Mouse (Mus musculus) C2C12 (cell line): Measurements from ENCODE around the gene Calr4. TPM values are rescaled to one million over a fixed set of nuclear protein-coding genes. Genes with fewer than 3 reads are reported as not detected.

Experiments
- H3K27me3 ChIP-seq: one replicate; pipeline ENCODE4 v1.6.1; 2011; ENCODE audit not compliant: control insufficient read depth, insufficient read depth, insufficient read length
- H3K36me3 ChIP-seq: one replicate; pipeline ENCODE4 v1.6.1; 2011; ENCODE audit not compliant: control insufficient read depth, insufficient read depth
- H3K4me3 ChIP-seq: one replicate; pipeline ENCODE4 v1.5.1; 2011; ENCODE audit warnings: mild to moderate bottlenecking, control low read depth; ENCODE audit not compliant: poor library complexity, insufficient read depth, severe bottlenecking
- H3K79me2 ChIP-seq: one replicate; pipeline ENCODE4 v1.6.1; 2011; ENCODE audit not compliant: control insufficient read depth, insufficient read depth
- H3K79me3 ChIP-seq: one replicate; pipeline ENCODE4 v1.6.1; 2011; ENCODE audit warnings: low read depth, control low read depth
- H3ac ChIP-seq: one replicate; pipeline ENCODE3; 2011; ENCODE audit warnings: low read depth; ENCODE audit not compliant: control insufficient read depth, insufficient read length
- CEBPB ChIP-seq: IDR thresholded peaks from one replicate; pipeline ENCODE4 v1.6.1; 2011; ENCODE audit warnings: low read depth, mild to moderate bottlenecking, control low read depth, moderate library complexity
- CTCF ChIP-seq: IDR thresholded peaks from one replicate; pipeline ENCODE4 v1.5.1; 2011; ENCODE audit not compliant: control insufficient read depth, insufficient read depth, insufficient read length
- FOSL1 ChIP-seq: IDR thresholded peaks from one replicate; pipeline ENCODE4 v1.8.0; 2011; ENCODE audit warnings: mild to moderate bottlenecking, low read length; ENCODE audit not compliant: poor library complexity, insufficient read depth, severe bottlenecking
- MAX ChIP-seq: IDR thresholded peaks from one replicate; pipeline ENCODE4 v1.6.1; 2011; ENCODE audit warnings: mild to moderate bottlenecking, control low read depth
- MYOD1 ChIP-seq: IDR thresholded peaks from one replicate; pipeline ENCODE4 v1.6.1; 2011; ENCODE audit warnings: low read depth; ENCODE audit not compliant: control insufficient read depth, insufficient read length
- MYOG ChIP-seq: IDR thresholded peaks from one replicate; pipeline ENCODE4 v1.6.1; 2011; ENCODE audit not compliant: control insufficient read depth, insufficient read length; ENCODE audit errors: extremely low read depth
- USF1 ChIP-seq: IDR thresholded peaks from one replicate; pipeline ENCODE4 v1.6.1; 2011; ENCODE audit warnings: low read depth, mild to moderate bottlenecking, control low read depth, moderate library complexity
- polyA plus RNA-seq: library from polyadenylated mRNA; unstranded; fragments of >200 nt; fragmentation: generic; extraction: Trizol; gene quantifications from one replicate; pipeline ENCODE4 v1.2.1, GENCODE M21; 2012; ENCODE audit warnings: missing spikeins

The Calr4 gene
- polyA plus RNA-seq, 1 experiment, result 0.04 TPM

GRCm38 (mm10) chr4:109273586-109274240, 39.4 kb downstream of the Calr4 start:
- TF ChIP-seq USF1 (no peak), CTCF (no peak), MYOG (no peak), FOSL1 (no peak), MAX (no peak), CEBPB (no peak), MYOD1 (no peak)
- no peak overlapping the region for H3K4me3 ChIP-seq
- no peak overlapping the region for H3ac ChIP-seq
- no peaks in the 10 kb centered on the region for H3K36me3 ChIP-seq
- H3K79me3 ChIP-seq, result no peaks in the 10 kb centered on the region
- H3K27me3 ChIP-seq, result no peaks in the 10 kb centered on the region
- no peaks in the 10 kb centered on the region for H3K79me2 ChIP-seq

- Histone ChIP-seq H3K79me2 (peaks cover 44% of the 10 kb centered on the region), H3K36me3 (no peaks in the 10 kb centered on the region), H3K79me3 (peaks cover 35% of the 10 kb centered on the region), H3ac (peak within 1 kb of the TSS; percentile 91), H3K27me3 (no peaks in the 10 kb centered on the region), H3K4me3 (peak within 1 kb of the TSS; percentile 64)
- TF ChIP-seq CEBPB, result no peak
- TF ChIP-seq USF1, result no peak
- no peak for TF ChIP-seq MYOD1
- TF ChIP-seq MAX, result no peak
- TF ChIP-seq FOSL1, result no peak
- TF ChIP-seq CTCF, result no peak
- TF ChIP-seq MYOG, result no peak
Observed at GRCm38 (mm10) chr4:109279689-109280458, 45.6 kb downstream of the Calr4 start, which contains the start of gene Eps15. Eps15 (plus strand) TSS chr4:109280268.

GRCm38 (mm10) chr4:109280459-109281160, 46.3 kb downstream of the Calr4 start:
- peaks cover 42% of the 10 kb centered on the region for H3K79me3 ChIP-seq
- TF ChIP-seq CTCF, result peak; percentile 0
- TF ChIP-seq MYOD1, result no peak
- no peak for TF ChIP-seq FOSL1
- H3K27me3 ChIP-seq, result no peaks in the 10 kb centered on the region
- no peaks in the 10 kb centered on the region for H3K36me3 ChIP-seq
- peak overlapping the region; percentile 64 for H3K4me3 ChIP-seq
- H3K79me2 ChIP-seq, result peaks cover 51% of the 10 kb centered on the region
- H3ac ChIP-seq, result peak overlapping the region; percentile 91

GRCm38 (mm10) chr4:109281161-109281560, 46.9 kb downstream of the Calr4 start:
- Histone ChIP-seq H3ac (no peak overlapping the region), H3K27me3 (no peaks in the 10 kb centered on the region), H3K79me2 (peaks cover 53% of the 10 kb centered on the region), H3K36me3 (no peaks in the 10 kb centered on the region), H3K79me3 (peaks cover 42% of the 10 kb centered on the region), H3K4me3 (peak overlapping the region; percentile 64)
- TF ChIP-seq MAX (no peak), MYOG (no peak), MYOD1 (no peak), USF1 (no peak), FOSL1 (no peak), CEBPB (no peak), CTCF (no peak)

- H3ac ChIP-seq, result no peak overlapping the region
- no peak for TF ChIP-seq MAX
- TF ChIP-seq USF1, result no peak
- no peak for TF ChIP-seq MYOD1
- no peak overlapping the region for H3K4me3 ChIP-seq
Observed at GRCm38 (mm10) chr4:109281946-109282345, 47.7 kb downstream of the Calr4 start.

More at GRCm38 (mm10) chr4:109281946-109282345, 47.7 kb downstream of the Calr4 start:
- H3K79me3 ChIP-seq, result peaks cover 42% of the 10 kb centered on the region
- peaks cover 60% of the 10 kb centered on the region for H3K79me2 ChIP-seq
- H3K36me3 ChIP-seq, result no peaks in the 10 kb centered on the region
- no peaks in the 10 kb centered on the region for H3K27me3 ChIP-seq
